Mouse (Mus musculus) neural tube, embryonic 11.5 days (tissue): Measurements from ENCODE around the gene Ttyh3. TPM values are rescaled to one million over a fixed set of nuclear protein-coding genes. Genes with fewer than 3 reads are reported as not detected.

ENCODE experiments used
- ATAC-seq: fragments of 200-750 bp; cut with Nextera tagmentation; 2 replicates; pipeline ENCODE4 v1.8.0; 2017; ENCODE audit warnings: moderate number of reproducible peaks, mild to moderate bottlenecking, moderate TSS enrichment, moderate library complexity; ENCODE audit not compliant: insufficient read depth, low FRiP score, low TSS enrichment
- DNase-seq: peaks from one replicate; pipeline ENCODE4 v3.0.0-alpha.2; 2015; ENCODE audit warnings: low spot score
- H3K27ac ChIP-seq: fragments of 300-500 bp; sonication (generic); 2 replicates; pipeline ENCODE4 v1.5.1; 2014; ENCODE audit warnings: low read depth, mild to moderate bottlenecking, low read length
- H3K27me3 ChIP-seq: fragments of 300-500 bp; sonication (generic); 2 replicates; pipeline ENCODE4 v1.6.1; 2014; ENCODE audit warnings: mild to moderate bottlenecking, low read length, mixed read lengths; ENCODE audit not compliant: control insufficient read depth, insufficient read depth
- H3K36me3 ChIP-seq: fragments of 300-500 bp; sonication (generic); 2 replicates; pipeline ENCODE4 v1.6.1; 2014; ENCODE audit warnings: mild to moderate bottlenecking, low read length, moderate library complexity, mixed read lengths; ENCODE audit not compliant: control insufficient read depth, insufficient read depth
- H3K4me1 ChIP-seq: fragments of 300-500 bp; sonication (generic); 2 replicates; pipeline ENCODE4 v1.6.1; 2014; ENCODE audit warnings: low read length, mixed read lengths; ENCODE audit not compliant: control insufficient read depth, insufficient read depth
- H3K4me2 ChIP-seq: fragments of 300-500 bp; sonication (generic); 2 replicates; pipeline ENCODE4 v1.6.1; 2014; ENCODE audit warnings: low read depth, mild to moderate bottlenecking, moderate library complexity
- H3K4me3 ChIP-seq: fragments of 300-500 bp; sonication (generic); 2 replicates; pipeline ENCODE4 v1.5.1; 2014; ENCODE audit warnings: low read depth, low read length
- H3K9ac ChIP-seq: fragments of 300-500 bp; sonication (generic); 2 replicates; pipeline ENCODE4 v1.6.1; 2014; ENCODE audit warnings: mild to moderate bottlenecking, low read length
- H3K9me3 ChIP-seq: fragments of 300-500 bp; sonication (generic); 2 replicates; pipeline ENCODE4 v1.6.1; 2016; ENCODE audit warnings: low read length; ENCODE audit not compliant: control insufficient read depth
- WGBS: fragments of 180-500 bp; shearing (Covaris S2); extraction: QIAGEN DNeasy Blood & Tissue Kit; methylation state at CpG from one replicate; pipeline ENCODE4 v1.1.7; 2014; 5-methylcytosine and 5-hydroxymethylcytosine counted together
- polyA plus RNA-seq: library from polyadenylated mRNA; unstranded; fragments of >200 nt; fragmentation: Nextera tagmentation; extraction: Ambion mirVana; gene quantifications from 2 replicates; pipeline ENCODE4 v1.2.1, GENCODE M21; 2014

Ttyh3 gene
- polyA plus RNA-seq, 1 experiment from 2014 or later, result 61.0 TPM

DNA sequence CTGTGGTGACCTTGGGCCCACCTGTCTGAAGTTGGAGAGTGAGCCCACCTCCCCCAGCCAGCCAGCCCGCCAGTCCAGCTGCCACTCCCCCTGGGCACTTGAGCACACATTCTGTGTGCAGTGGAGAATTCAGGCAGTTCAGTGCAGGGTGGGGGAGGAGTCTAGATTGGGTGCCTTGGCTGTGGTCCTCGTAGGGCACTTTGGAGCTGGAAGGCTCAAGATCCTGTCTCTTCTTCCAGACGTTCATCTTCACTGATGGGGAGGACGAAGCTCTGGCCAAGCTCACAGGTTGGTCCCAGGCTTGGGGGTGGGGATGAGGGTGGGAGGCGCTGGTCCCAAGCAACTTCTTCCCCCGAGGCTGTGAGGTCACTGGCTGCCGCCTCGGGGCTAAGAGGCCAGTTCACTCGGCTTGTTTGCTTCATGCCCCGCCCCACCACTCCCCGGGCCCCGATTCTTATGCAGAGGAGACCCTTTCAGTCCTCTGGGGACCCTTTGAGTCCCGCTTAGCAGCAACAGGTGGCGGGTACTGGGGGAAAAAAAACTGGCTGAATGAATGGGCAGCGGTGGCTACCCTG, 37.1 kb downstream of the Ttyh3 start:
- H3K4me1 ChIP-seq, result peaks cover 36% of the 10 kb centered on the region
- WGBS, result 17% methylated on average over 15 of the region's 15 CpGs
- H3K9ac ChIP-seq, result peak overlapping the region; percentile 85
- DNase-seq (peak; percentile 74), ATAC-seq (peak; percentile 18)
- H3K27me3 ChIP-seq, result no peaks in the 10 kb centered on the region
- peaks cover 2% of the 10 kb centered on the region for H3K36me3 ChIP-seq
- H3K9me3 ChIP-seq, result no peaks in the 10 kb centered on the region
- H3K4me3 ChIP-seq, result peak overlapping the region; percentile 68
- H3K4me2 ChIP-seq, result peak overlapping the region; percentile 81
- peak overlapping the region; percentile 98 for H3K27ac ChIP-seq

DNA sequence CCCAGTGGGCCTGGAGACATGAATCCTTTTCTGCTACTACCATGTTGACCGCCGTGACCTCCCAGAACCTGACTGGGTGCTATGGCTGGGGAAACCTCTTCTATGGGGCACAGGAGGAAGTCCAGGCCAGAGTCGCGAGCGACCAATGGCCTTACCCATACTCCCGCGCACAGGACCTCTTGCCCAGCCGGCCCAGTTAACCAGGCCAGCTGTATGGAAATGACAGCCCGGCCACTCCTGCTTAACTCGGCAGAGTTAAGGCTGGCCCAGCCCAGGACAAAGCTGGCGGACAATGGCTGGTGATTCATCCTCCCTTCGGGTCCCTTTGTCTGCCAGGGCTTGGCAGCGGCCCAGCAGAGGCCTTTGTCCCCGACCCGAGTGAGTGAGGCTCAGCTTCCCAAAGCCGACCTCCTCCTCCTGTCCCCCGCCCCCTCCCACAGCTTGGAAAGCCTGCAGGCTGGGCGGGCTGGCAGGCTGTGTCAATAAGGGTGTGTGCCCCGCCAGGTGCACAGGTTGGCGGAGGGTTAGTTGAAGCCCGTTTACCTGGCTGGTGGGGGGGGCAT, 37.7 kb downstream of the Ttyh3 start:
- peaks cover 2% of the 10 kb centered on the region for H3K36me3 ChIP-seq
- no peaks in the 10 kb centered on the region for H3K9me3 ChIP-seq
- 9% methylated on average over 21 of the region's 21 CpGs for WGBS
- H3K27ac ChIP-seq, result peak overlapping the region; percentile 98
- no peaks in the 10 kb centered on the region for H3K27me3 ChIP-seq
- DNase-seq, result peak; percentile 90
- H3K9ac ChIP-seq, result peak overlapping the region; percentile 85
- H3K4me2 ChIP-seq, result peak overlapping the region; percentile 81
- ATAC-seq, result peak; percentile 65
- H3K4me3 ChIP-seq, result peak overlapping the region; percentile 68
- H3K4me1 ChIP-seq, result peaks cover 42% of the 10 kb centered on the region

DNA sequence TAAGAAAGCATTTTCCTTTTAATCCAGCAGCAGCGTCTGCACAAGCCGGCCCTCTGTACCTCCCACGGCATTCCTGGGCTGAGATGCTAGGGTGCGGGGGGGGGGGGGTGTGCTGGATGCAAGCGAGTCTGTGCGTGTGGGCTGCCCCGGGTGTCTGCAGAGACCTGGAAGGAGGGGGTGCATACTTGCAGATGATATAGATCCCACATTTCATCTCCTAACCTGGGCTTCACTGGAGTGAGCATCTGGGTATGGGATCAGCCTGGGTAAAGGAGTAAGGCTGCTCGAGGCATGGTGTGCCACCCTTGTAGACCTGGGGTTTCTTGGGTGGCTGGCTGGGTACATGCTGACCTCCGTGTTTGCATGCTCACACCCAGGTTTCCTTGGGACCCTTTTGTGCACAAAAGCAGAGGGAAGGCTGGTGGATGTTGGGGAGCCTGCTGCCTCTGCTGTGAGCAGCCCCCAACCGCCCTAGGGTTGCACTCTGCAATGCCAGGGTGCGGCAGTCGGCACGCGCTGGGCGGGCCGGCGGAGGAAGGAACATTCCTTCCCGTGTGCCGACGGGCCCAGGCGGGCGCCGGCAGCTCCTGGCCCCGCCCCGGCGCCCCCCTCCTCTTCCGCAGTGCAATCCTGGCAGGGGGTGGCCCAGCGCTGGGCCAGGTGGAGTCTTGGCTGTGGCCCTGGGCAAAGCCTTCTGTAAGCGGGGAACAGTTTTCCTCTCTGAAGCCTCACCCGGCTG, 38.4 kb downstream of the Ttyh3 start:
- peak overlapping the region; percentile 68 for H3K4me3 ChIP-seq
- no peaks in the 10 kb centered on the region for H3K9me3 ChIP-seq
- whole genome bisulfite sequencing, result 2% methylated on average over 27 of the region's 30 CpGs
- peaks cover 2% of the 10 kb centered on the region for H3K36me3 ChIP-seq
- H3K27ac ChIP-seq, result peak overlapping the region; percentile 98
- peak overlapping the region; percentile 85 for H3K9ac ChIP-seq
- peaks cover 49% of the 10 kb centered on the region for H3K4me1 ChIP-seq
- no peaks in the 10 kb centered on the region for H3K27me3 ChIP-seq
- ATAC-seq (peak; percentile 3), DNase-seq (peak; percentile 77)
- peak overlapping the region; percentile 81 for H3K4me2 ChIP-seq

DNA sequence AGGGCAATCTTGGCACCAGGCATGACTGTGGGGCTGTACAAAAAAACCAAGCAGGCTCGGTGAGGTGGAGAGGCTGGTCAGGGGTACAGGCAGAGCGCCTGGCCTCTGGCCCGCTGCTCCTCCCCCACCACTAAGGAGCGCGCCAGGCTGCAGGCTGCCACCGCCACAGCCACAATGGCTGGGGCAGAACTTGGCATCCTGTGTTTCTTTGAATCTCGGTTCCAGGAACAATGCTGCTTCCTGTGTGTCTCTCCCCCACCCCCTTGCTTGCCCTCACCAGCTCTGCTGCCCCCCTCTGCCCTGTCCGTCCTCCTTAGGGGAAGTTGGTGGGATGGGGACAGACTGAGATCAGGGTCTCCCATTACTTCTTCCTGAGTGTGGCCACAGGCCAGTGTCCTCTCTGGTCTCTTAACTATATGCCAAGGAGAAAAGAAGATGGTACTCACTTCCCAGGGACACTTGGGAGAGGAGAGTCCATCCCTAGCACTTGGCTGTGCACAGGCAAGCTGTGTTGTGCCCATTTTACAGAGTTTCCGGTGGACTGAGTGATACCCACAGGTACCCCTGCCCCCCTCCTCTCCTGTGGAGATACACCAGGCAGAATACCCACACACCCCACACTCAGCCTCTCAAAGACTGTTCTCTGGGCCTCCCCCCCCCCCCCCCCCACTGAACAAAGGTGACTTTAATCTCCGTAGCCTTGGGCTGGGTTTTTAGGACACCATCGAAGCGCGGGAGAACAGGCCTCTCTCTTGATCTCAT, 39.1 kb downstream of the Ttyh3 start:
- ATAC-seq (no peak), DNase-seq (peak; percentile 45)
- H3K9me3 ChIP-seq, result no peaks in the 10 kb centered on the region
- H3K36me3 ChIP-seq, result peaks cover 2% of the 10 kb centered on the region
- H3K4me3 ChIP-seq, result peak overlapping the region; percentile 68
- H3K27me3 ChIP-seq, result no peaks in the 10 kb centered on the region
- peak overlapping the region; percentile 85 for H3K9ac ChIP-seq
- WGBS, result 22% methylated on average over 13 of the region's 13 CpGs
- H3K27ac ChIP-seq, result peak overlapping the region; percentile 98
- H3K4me2 ChIP-seq, result peak overlapping the region; percentile 81
- peaks cover 49% of the 10 kb centered on the region for H3K4me1 ChIP-seq

DNA sequence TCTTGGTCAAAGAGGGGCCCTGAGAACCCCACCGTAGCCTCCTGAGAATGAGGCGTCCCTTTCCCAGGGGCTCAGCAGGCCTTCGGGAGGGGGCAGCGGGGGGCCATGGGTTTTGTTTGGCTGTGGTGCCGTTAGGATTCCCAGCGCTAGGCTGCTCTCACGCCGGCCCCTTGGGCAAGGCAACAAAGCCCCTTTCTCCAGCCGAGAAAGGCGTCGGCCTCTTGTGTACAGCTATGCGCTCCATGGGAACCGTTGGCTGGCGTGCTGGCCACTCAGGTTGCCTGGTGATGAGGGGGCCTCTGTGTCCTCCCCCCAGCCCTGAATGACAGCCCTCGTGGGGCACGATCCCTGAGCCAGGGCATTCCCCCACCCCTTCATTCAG, 40.2 kb downstream of the Ttyh3 start:
- Histone ChIP-seq H3K9ac (peak overlapping the region; percentile 85), H3K36me3 (no peaks in the 10 kb centered on the region; the same call in none of the 2 replicates), H3K27me3 (no peaks in the 10 kb centered on the region), H3K27ac (peak overlapping the region; percentile 98), H3K4me2 (peak overlapping the region; percentile 81), H3K4me1 (peaks cover 49% of the 10 kb centered on the region), H3K9me3 (no peaks in the 10 kb centered on the region), H3K4me3 (peak overlapping the region; percentile 68)
- ATAC-seq (0 out of 2 replicates have a peak, but pooled peaks have one; percentile 2), DNase-seq (peak; percentile 79)
- WGBS, result 1% methylated on average over 16 of the region's 16 CpGs

DNA sequence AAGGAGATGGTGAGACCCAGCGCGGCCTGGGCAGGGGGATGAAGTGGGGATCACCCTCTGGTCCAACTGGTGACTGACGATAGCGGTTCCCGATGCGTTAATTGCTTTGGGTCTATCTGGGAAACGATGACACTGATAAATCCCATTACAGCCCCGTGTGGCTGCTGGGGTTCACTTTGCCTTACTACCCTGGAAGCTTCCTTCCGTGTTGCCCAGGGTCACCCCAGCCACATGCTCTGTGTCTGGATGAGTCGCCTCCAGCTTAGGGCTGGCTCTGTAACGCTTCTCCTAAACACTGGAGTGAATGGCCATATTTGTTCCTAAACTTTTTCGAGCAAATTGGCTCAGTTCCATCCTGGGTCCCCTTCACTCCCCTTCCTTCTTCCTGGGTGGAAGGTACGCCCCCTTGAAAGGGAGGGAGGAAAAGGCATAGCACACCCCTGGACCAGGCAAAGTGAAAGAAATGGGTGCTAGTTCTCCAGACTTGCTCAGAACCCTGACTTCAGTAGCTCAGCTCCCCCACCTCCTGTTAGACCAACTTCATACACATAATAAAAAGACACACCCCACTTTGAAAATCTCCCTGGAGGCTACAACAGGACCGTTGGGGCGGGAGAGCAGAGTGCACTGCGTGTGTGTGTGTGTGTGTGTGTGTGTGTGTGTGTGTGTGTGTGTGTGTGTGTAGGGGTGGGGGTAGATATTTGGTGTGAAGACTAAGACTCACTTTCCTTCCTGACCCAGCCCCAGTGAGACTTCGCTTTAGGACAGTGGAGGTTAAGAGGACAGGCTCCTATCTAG, 40.8 kb downstream of the Ttyh3 start:
- Histone ChIP-seq H3K4me1 (peaks cover 49% of the 10 kb centered on the region), H3K9me3 (no peaks in the 10 kb centered on the region), H3K4me3 (peak overlapping the region; percentile 68), H3K4me2 (peak overlapping the region; percentile 81), H3K27ac (peak overlapping the region; percentile 98), H3K36me3 (no peaks in the 10 kb centered on the region; the same call in none of the 2 replicates), H3K9ac (peak overlapping the region; percentile 85), H3K27me3 (no peaks in the 10 kb centered on the region)
- ATAC-seq (no peak), DNase-seq (peak; percentile 46)
- WGBS, result under 1% methylated on average over 16 of the region's 17 CpGs

DNA sequence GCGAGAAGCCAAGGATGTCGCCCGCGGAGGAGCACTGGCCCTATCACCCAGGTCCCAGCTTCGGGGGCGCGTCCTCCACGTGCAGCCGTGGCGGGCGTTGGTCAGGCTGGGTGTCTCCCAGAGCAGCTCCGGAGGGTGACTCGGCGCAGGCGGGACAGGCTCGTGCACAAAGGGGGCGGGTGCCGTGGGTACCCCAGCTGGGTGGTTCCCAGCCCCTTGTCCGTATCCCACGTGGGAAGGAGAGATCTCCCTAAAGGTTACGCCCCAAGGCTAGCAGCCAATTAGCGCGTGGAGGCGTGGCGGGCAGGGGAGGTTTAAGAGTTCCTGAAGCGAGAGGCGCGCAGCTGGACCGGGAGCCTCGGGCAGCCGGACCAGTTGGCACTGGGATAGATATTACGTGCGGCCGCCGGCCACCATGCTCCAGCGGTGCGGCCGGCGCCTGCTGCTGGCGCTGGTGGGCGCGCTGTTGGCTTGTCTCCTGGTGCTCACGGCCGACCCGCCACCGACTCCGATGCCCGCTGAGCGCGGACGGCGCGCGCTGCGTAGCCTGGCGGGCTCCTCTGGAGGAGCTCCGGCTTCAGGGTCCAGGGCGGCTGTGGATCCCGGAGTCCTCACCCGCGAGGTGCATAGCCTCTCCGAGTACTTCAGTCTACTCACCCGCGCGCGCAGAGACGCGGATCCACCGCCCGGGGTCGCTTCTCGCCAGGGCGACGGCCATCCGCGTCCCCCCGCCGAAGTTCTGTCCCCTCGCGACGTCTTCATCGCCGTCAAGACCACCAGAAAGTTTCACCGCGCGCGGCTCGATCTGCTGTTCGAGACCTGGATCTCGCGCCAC, 41.6 kb downstream of the Ttyh3 start, which contains the start of gene Lfng:
TSS of gene Lfng (plus strand) at position 320 of the 835 bp plus-strand sequence.
- Histone ChIP-seq H3K27ac (peak within 1 kb of the TSS; percentile 98), H3K4me3 (peak within 1 kb of the TSS; percentile 68), H3K9me3 (no peaks in the 10 kb centered on the region), H3K9ac (peak within 1 kb of the TSS; percentile 85), H3K27me3 (no peaks in the 10 kb centered on the region), H3K4me1 (peaks cover 45% of the 10 kb centered on the region), H3K4me2 (peak within 1 kb of the TSS; percentile 81), H3K36me3 (no peaks in the 10 kb centered on the region; the same call in 1 of the 2 replicates)
- under 1% methylated on average over 86 of the region's 91 CpGs for WGBS
- DNase-seq, result peak; percentile 94
- ATAC-seq, result peak; percentile 59
